Mouse (Mus musculus): ENCODE measurements around the gene Cfap126.

DNA sequence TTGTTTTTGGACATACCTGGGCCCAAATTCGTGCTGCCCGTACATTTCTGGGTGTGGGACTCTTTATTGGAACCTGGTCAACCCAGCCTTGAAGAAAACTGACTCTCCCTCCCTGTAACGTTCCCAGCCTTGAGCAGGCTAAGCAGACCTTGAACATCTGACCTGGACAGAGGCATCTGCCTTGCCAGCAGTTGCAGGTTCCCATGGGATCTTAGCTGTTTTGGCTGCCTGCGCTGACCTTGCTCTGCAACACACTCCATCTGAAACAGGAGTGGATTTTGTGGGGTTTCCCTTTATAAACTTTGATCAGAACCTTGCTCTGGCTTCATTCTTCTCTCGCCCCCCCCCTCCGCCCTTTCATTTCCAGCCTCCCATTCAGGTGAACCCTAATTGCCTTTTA is 8.5 kb upstream of the Cfap126 start:
- no peak for TF ChIP-seq CTCF (IDR thresholded peaks at IDR 0.05)
- TF ChIP-seq EP300 (IDR thresholded peaks at IDR 0.05), result no peak

Measured in lung, postnatal 0 days (tissue).